Mouse (Mus musculus): ENCODE measurements around the gene Tmem120b. TPM values are rescaled to one million over a fixed set of nuclear protein-coding genes. Genes with fewer than 3 reads are reported as not detected.

Gene Tmem120b
- polyA plus RNA-seq, 1 experiment from 2014 or later, result 10.4 TPM

- peak; percentile 64 for DNase-seq (ENCODE audit: extremely low spot score, low spot score)
- Histone ChIP-seq H3K4me3 (peak overlapping the region; percentile 98), H3K4me1 (peaks cover 87% of the 10 kb centered on the region), H3K27ac (peak overlapping the region; percentile 100), H3K9me3 (no peaks in the 10 kb centered on the region), H3K36me3 (replicated peaks) (peaks cover 40% of the 10 kb centered on the region), H3K27me3 (ENCODE audit: poor library complexity, severe bottlenecking) (peaks cover 13% of the 10 kb centered on the region)
- WGBS, result 2% methylated on average over 30 of the region's 30 CpGs
Observed at GRCm38 (mm10) chr5:123135471-123136360, 67.5 kb downstream of the Tmem120b start.

- peaks cover 34% of the 10 kb centered on the region for H3K36me3 ChIP-seq (replicated peaks)
- DNase-seq (ENCODE audit: extremely low spot score, low spot score), result peak; percentile 77
- H3K4me3 ChIP-seq, result peak overlapping the region; percentile 98
- under 1% methylated on average over 13 of the region's 13 CpGs for WGBS
- H3K27me3 ChIP-seq (ENCODE audit: poor library complexity, severe bottlenecking), result peaks cover 5% of the 10 kb centered on the region
- H3K27ac ChIP-seq, result peak overlapping the region; percentile 100
- peaks cover 82% of the 10 kb centered on the region for H3K4me1 ChIP-seq
- no peaks in the 10 kb centered on the region for H3K9me3 ChIP-seq
Observed at GRCm38 (mm10) chr5:123136361-123137043, 68.3 kb downstream of the Tmem120b start.

- DNase-seq (ENCODE audit: extremely low spot score, low spot score), result peak; percentile 77
- Histone ChIP-seq H3K4me1 (peaks cover 79% of the 10 kb centered on the region), H3K27me3 (ENCODE audit: poor library complexity, severe bottlenecking) (no peaks in the 10 kb centered on the region), H3K27ac (peak overlapping the region; percentile 100), H3K9me3 (no peaks in the 10 kb centered on the region), H3K36me3 (replicated peaks) (peaks cover 32% of the 10 kb centered on the region), H3K4me3 (peak overlapping the region; percentile 98)
- under 1% methylated on average over 20 of the region's 20 CpGs for WGBS
Observed at GRCm38 (mm10) chr5:123137044-123137909, 69.1 kb downstream of the Tmem120b start.

- peaks cover 73% of the 10 kb centered on the region for H3K4me1 ChIP-seq
- no peak for DNase-seq (ENCODE audit: extremely low spot score, low spot score)
Observed at GRCm38 (mm10) chr5:123137910-123138229, 69.7 kb downstream of the Tmem120b start.

GRCm38 (mm10) chr5:123138230-123138911, 70.2 kb downstream of the Tmem120b start:
- Histone ChIP-seq H3K27ac (peak overlapping the region; percentile 100), H3K27me3 (ENCODE audit: poor library complexity, severe bottlenecking) (no peaks in the 10 kb centered on the region), H3K36me3 (replicated peaks) (peaks cover 32% of the 10 kb centered on the region), H3K4me3 (peak overlapping the region; percentile 98), H3K9me3 (no peaks in the 10 kb centered on the region), H3K4me1 (peaks cover 73% of the 10 kb centered on the region)
- under 1% methylated on average over 39 of the region's 40 CpGs for WGBS
- DNase-seq (ENCODE audit: extremely low spot score, low spot score), result peak; percentile 91

More at GRCm38 (mm10) chr5:123137910-123138229, 69.7 kb downstream of the Tmem120b start:
- Histone ChIP-seq H3K36me3 (replicated peaks) (peaks cover 32% of the 10 kb centered on the region), H3K9me3 (no peaks in the 10 kb centered on the region), H3K27me3 (ENCODE audit: poor library complexity, severe bottlenecking) (no peaks in the 10 kb centered on the region), H3K4me3 (peak overlapping the region; percentile 98), H3K27ac (peak overlapping the region; percentile 100)
- 0% methylated on average over 6 of the region's 6 CpGs for WGBS

GRCm38 (mm10) chr5:123138953-123139721, 70.9 kb downstream of the Tmem120b start:
- H3K27me3 ChIP-seq (ENCODE audit: poor library complexity, severe bottlenecking), result no peaks in the 10 kb centered on the region
- H3K27ac ChIP-seq, result peak overlapping the region; percentile 100
- under 1% methylated on average over 39 of the region's 39 CpGs for WGBS
- peak overlapping the region; percentile 98 for H3K4me3 ChIP-seq
- no peaks in the 10 kb centered on the region for H3K9me3 ChIP-seq
- peaks cover 73% of the 10 kb centered on the region for H3K4me1 ChIP-seq
- DNase-seq (ENCODE audit: extremely low spot score, low spot score), result peak; percentile 80
- H3K36me3 ChIP-seq (replicated peaks), result peaks cover 30% of the 10 kb centered on the region

GRCm38 (mm10) chr5:123139722-123140627, 71.8 kb downstream of the Tmem120b start:
- peak; percentile 50 for DNase-seq (ENCODE audit: extremely low spot score, low spot score)
- H3K36me3 ChIP-seq (replicated peaks), result peaks cover 30% of the 10 kb centered on the region
- no peaks in the 10 kb centered on the region for H3K27me3 ChIP-seq (ENCODE audit: poor library complexity, severe bottlenecking)
- H3K9me3 ChIP-seq, result no peaks in the 10 kb centered on the region
- H3K4me1 ChIP-seq, result peaks cover 73% of the 10 kb centered on the region
- peak overlapping the region; percentile 100 for H3K27ac ChIP-seq
- under 1% methylated on average over 28 of the region's 28 CpGs for WGBS
- H3K4me3 ChIP-seq, result peak overlapping the region; percentile 98

- 0% methylated on average over 31 of the region's 31 CpGs for WGBS
- peaks cover 73% of the 10 kb centered on the region for H3K4me1 ChIP-seq
Observed at GRCm38 (mm10) chr5:123140694-123141554, 72.7 kb downstream of the Tmem120b start.

GRCm38 (mm10) chr5:123141555-123142160, 73.4 kb downstream of the Tmem120b start:
- no peaks in the 10 kb centered on the region for H3K9me3 ChIP-seq
- H3K27ac ChIP-seq, result peak overlapping the region; percentile 100
- no peaks in the 10 kb centered on the region for H3K27me3 ChIP-seq (ENCODE audit: poor library complexity, severe bottlenecking)
- H3K4me1 ChIP-seq, result peaks cover 73% of the 10 kb centered on the region
- H3K36me3 ChIP-seq (replicated peaks), result peaks cover 34% of the 10 kb centered on the region
- under 1% methylated on average over 35 of the region's 38 CpGs for WGBS
- peak overlapping the region; percentile 98 for H3K4me3 ChIP-seq
- peak; percentile 74 for DNase-seq (ENCODE audit: extremely low spot score, low spot score)

More at GRCm38 (mm10) chr5:123140694-123141554, 72.7 kb downstream of the Tmem120b start:
- Histone ChIP-seq H3K4me3 (peak overlapping the region; percentile 98), H3K27me3 (ENCODE audit: poor library complexity, severe bottlenecking) (no peaks in the 10 kb centered on the region), H3K36me3 (replicated peaks) (peaks cover 31% of the 10 kb centered on the region), H3K9me3 (no peaks in the 10 kb centered on the region), H3K27ac (peak overlapping the region; percentile 100)
- peak; percentile 92 for DNase-seq (ENCODE audit: extremely low spot score, low spot score)

Measured in forebrain, embryonic 10.5 days (tissue).